Comparison of ENCODE assay signal across 27 mouse cellular contexts in genomic region chr5:124604296-124604695, GRCm38 (mm10). TPM values are rescaled to one million over a fixed set of nuclear protein-coding genes. Genes with fewer than 3 reads are reported as not detected.
DNase-seq lines count a peak whose midpoint lies in the region; ATAC-seq and TF ChIP-seq lines count a peak whose summit lies in the region.
"Had no signal": no experiment of that assay in that cellular context is flagged by ENCODE, and none has a peak within 500 bp of the region (broad histone marks: within the 10 kb centered on the region; RNA-seq: fewer than 3 reads in every experiment).

No protein-coding gene starts in this region.

- no peaks in the 10 kb centered on the region for H3K36me3 ChIP-seq in heart, adult 2 months (ENCODE audit: control insufficient read depth, insufficient read depth, low read length)
- H3K36me3 ChIP-seq in heart, embryonic 10.5 days, result peaks cover 6% of the 10 kb centered on the region; the same call in 1 of the 2 replicates
- H3K36me3 ChIP-seq in liver, adult 2 months (ENCODE audit: control insufficient read depth, insufficient read depth, low read length), result no peaks in the 10 kb centered on the region
- H3K36me3 ChIP-seq in MEL (ENCODE audit: control insufficient read depth in 1 of 2, insufficient read depth in 2 of 2, low read length in 2 of 2), result no peaks in the 10 kb centered on the region
- no peaks in the 10 kb centered on the region for H3K36me3 ChIP-seq in intestine, postnatal 0 days (ENCODE audit: control insufficient read depth, insufficient read depth)
- H3K36me3 ChIP-seq: stomach, embryonic 15.5 days had no signal

- no peaks in the 10 kb centered on the region for H3K9me3 ChIP-seq in heart, embryonic 10.5 days
- H3K9me3 ChIP-seq in MEL (replicated peaks; ENCODE audit: insufficient read depth, low read length), result no peaks in the 10 kb centered on the region
- no peaks in the 10 kb centered on the region for H3K9me3 ChIP-seq in intestine, postnatal 0 days (ENCODE audit: control insufficient read depth)
- H3K9me3 ChIP-seq: embryonic facial prominence, embryonic 13.5 days; forebrain, embryonic 10.5 days; forebrain, embryonic 15.5 days; hindbrain, embryonic 13.5 days; limb, embryonic 13.5 days; midbrain, embryonic 12.5 days; stomach, embryonic 15.5 days had no signal

- no peak for ATAC-seq in intestine, postnatal 0 days
- ATAC-seq: CD4-positive, CD25-positive, alpha-beta regulatory T cell, adult 4 months; forebrain, embryonic 15.5 days; lung, postnatal 0 days had no signal

- TF ChIP-seq RAD21 in MEL (IDR thresholded peaks at IDR 0.05; ENCODE audit: low read depth, low read length), result no peak

- TF ChIP-seq EP300 in heart, adult 2 months (IDR thresholded peaks at IDR 0.05; ENCODE audit: insufficient read depth, low read depth, low read length), result 0 out of 2 replicates have a peak, but pooled peaks have one; percentile 39
- no peak for TF ChIP-seq EP300 in MEL (IDR thresholded peaks at IDR 0.05; ENCODE audit: low read depth in 1 of 2, low read length in 2 of 2)

- peak; percentile 33; the same call in 1 of the 2 replicates for TF ChIP-seq CTCF in heart, adult 2 months (IDR thresholded peaks at IDR 0.05)
- 0 out of 2 replicates have a peak, but pooled peaks have one; percentile 4 for TF ChIP-seq CTCF in liver, adult 2 months (IDR thresholded peaks at IDR 0.05; ENCODE audit: low read depth, low read length)
- TF ChIP-seq CTCF in MEL (IDR thresholded peaks at IDR 0.05 in 2 of 3, conservative IDR thresholded peaks at IDR 0.05 in 1 of 3; ENCODE audit: control insufficient read depth in 1 of 3, insufficient read depth in 1 of 3, low read depth in 2 of 3, low read length in 3 of 3, poor library complexity in 1 of 3, severe bottlenecking in 1 of 3), result peak in 1 of 3 experiments; percentile 21; a peak in 1 of 6 replicates
- 0 out of 2 replicates have a peak, but pooled peaks have one; percentile 11 for TF ChIP-seq CTCF in intestine, postnatal 0 days (IDR thresholded peaks at IDR 0.05; ENCODE audit: low read depth)

- TF ChIP-seq POLR2A in heart, adult 2 months (IDR thresholded peaks at IDR 0.05; ENCODE audit: insufficient read depth, low read depth, low read length), result no peak
- TF ChIP-seq POLR2A in liver, adult 2 months (IDR thresholded peaks at IDR 0.05; ENCODE audit: extremely low read depth, insufficient read depth, low read length), result no peak
- no peak for TF ChIP-seq POLR2A in MEL (IDR thresholded peaks at IDR 0.05; ENCODE audit: control insufficient read depth in 1 of 2, insufficient read depth in 1 of 2, low read depth in 1 of 2, low read length in 2 of 2, poor library complexity in 1 of 2)

- H3K27ac ChIP-seq in heart, adult 2 months, result no peak overlapping the region
- H3K27ac ChIP-seq in heart, embryonic 10.5 days, result no peak overlapping the region
- no peak overlapping the region; the same call in 1 of the 2 replicates for H3K27ac ChIP-seq in liver, adult 2 months (replicated peaks; ENCODE audit: insufficient read depth, low read depth, low read length)
- H3K27ac ChIP-seq in MEL (ENCODE audit: control insufficient read depth, low read depth, low read length), result no peak overlapping the region
- no peak overlapping the region for H3K27ac ChIP-seq in intestine, postnatal 0 days (ENCODE audit: low read depth, low read length)
- H3K27ac ChIP-seq: embryonic facial prominence, embryonic 13.5 days; forebrain, embryonic 10.5 days; forebrain, embryonic 15.5 days; hindbrain, embryonic 13.5 days; layer of hippocampus, adult 2 months; limb, embryonic 13.5 days; midbrain, embryonic 12.5 days; stomach, embryonic 15.5 days had no signal

- H3K79me2 ChIP-seq in heart, adult 2 months (replicated peaks; ENCODE audit: control insufficient read depth, insufficient read depth, low read length), result no peaks in the 10 kb centered on the region
- H3K79me2 ChIP-seq in liver, adult 2 months (ENCODE audit: control insufficient read depth, insufficient read depth, low read length), result no peaks in the 10 kb centered on the region
- H3K79me2 ChIP-seq in MEL (ENCODE audit: control insufficient read depth, insufficient read depth, low read length, poor library complexity), result no peaks in the 10 kb centered on the region

- no peak overlapping the region for H3K4me2 ChIP-seq in intestine, postnatal 0 days (replicated peaks; ENCODE audit: low read depth)
- H3K4me2 ChIP-seq: embryonic facial prominence, embryonic 13.5 days; forebrain, embryonic 15.5 days; hindbrain, embryonic 13.5 days; limb, embryonic 13.5 days; midbrain, embryonic 12.5 days; stomach, embryonic 15.5 days had no signal

- H3K4me1 ChIP-seq in heart, adult 2 months (ENCODE audit: control insufficient read depth, insufficient read depth, low read length), result no peaks in the 10 kb centered on the region
- H3K4me1 ChIP-seq in heart, embryonic 10.5 days, result peaks cover 9% of the 10 kb centered on the region; the same call in 1 of the 2 replicates
- H3K4me1 ChIP-seq in liver, adult 2 months (ENCODE audit: control insufficient read depth, insufficient read depth, low read length), result 0 out of 2 replicates have a peak, but pooled peaks cover 4% of the 10 kb centered on the region
- no peaks in the 10 kb centered on the region for H3K4me1 ChIP-seq in MEL (ENCODE audit: control insufficient read depth in 1 of 2, insufficient read depth in 2 of 2, low read length in 2 of 2)
- peaks cover under 1% of the 10 kb centered on the region; the same call in 1 of the 2 replicates for H3K4me1 ChIP-seq in intestine, postnatal 0 days (replicated peaks; ENCODE audit: control insufficient read depth, insufficient read depth, low read length)

- 76% methylated on average over 4 of the region's 4 CpGs for WGBS in heart, adult 2 months
- WGBS in heart, embryonic 10.5 days, result 77% methylated on average over 4 of the region's 4 CpGs
- 44% methylated on average over 4 of the region's 4 CpGs for WGBS in liver, adult 2 months
- WGBS in intestine, postnatal 0 days, result 90% methylated on average over 4 of the region's 4 CpGs

- DNase-seq in heart, adult 2 months, result peak in 1 of 2 experiments; percentile 24
- DNase-seq in heart, embryonic 10.5 days (ENCODE audit: low spot score), result no peak
- peak; percentile 80 for DNase-seq in liver, adult 2 months (ENCODE audit: extremely low read depth, low read depth, low spot score)
- DNase-seq in liver (no peak), MEL (ENCODE audit: low read depth, low spot score) (no peak)
- DNase-seq in layer of hippocampus, postnatal 10 days (ENCODE audit: low spot score in 2 of 2), result no peak
- DNase-seq: adrenal gland, postnatal 10 days; cerebellum, adult 11 months; cerebellum, adult 9-10 months; gastrocnemius, postnatal 25 days; kidney, adult 2 months; kidney, postnatal 36 days; lung, adult 18-20 months; lung, postnatal 4 days had no signal

- H3K9ac ChIP-seq in heart, adult 2 months (ENCODE audit: low read depth, low read length), result no peak overlapping the region
- H3K9ac ChIP-seq in liver, adult 2 months (ENCODE audit: low read depth, low read length), result no peak overlapping the region
- no peak overlapping the region for H3K9ac ChIP-seq in MEL (ENCODE audit: control insufficient read depth, low read depth, low read length, poor library complexity, severe bottlenecking)
- H3K9ac ChIP-seq in intestine, postnatal 0 days (ENCODE audit: low read depth, low read length), result no peak overlapping the region
- H3K9ac ChIP-seq: embryonic facial prominence, embryonic 13.5 days; forebrain, embryonic 15.5 days; hindbrain, embryonic 13.5 days; limb, embryonic 13.5 days; midbrain, embryonic 12.5 days; stomach, embryonic 15.5 days had no signal

- no peak overlapping the region for H3K4me3 ChIP-seq in heart, adult 2 months
- H3K4me3 ChIP-seq in heart, embryonic 10.5 days, result no peak overlapping the region
- no peak overlapping the region for H3K4me3 ChIP-seq in liver, adult 2 months (ENCODE audit: insufficient read depth, low read depth, low read length)
- H3K4me3 ChIP-seq in MEL (ENCODE audit: control insufficient read depth in 1 of 2, insufficient read depth in 1 of 2, low read depth in 2 of 2, low read length in 2 of 2), result no peak overlapping the region
- no peak overlapping the region for H3K4me3 ChIP-seq in intestine, postnatal 0 days (ENCODE audit: low read depth, low read length)
- H3K4me3 ChIP-seq: embryonic facial prominence, embryonic 13.5 days; forebrain, embryonic 10.5 days; forebrain, embryonic 15.5 days; hindbrain, embryonic 13.5 days; layer of hippocampus, adult 2 months; limb, embryonic 13.5 days; megakaryocyte, embryonic 14.5 days; midbrain, embryonic 12.5 days; myocyte; stomach, embryonic 15.5 days had no signal

- no peaks in the 10 kb centered on the region for H3K27me3 ChIP-seq in heart, adult 2 months (ENCODE audit: control insufficient read depth, insufficient read depth, low read length)
- H3K27me3 ChIP-seq in heart, embryonic 10.5 days (ENCODE audit: insufficient read depth, poor library complexity, severe bottlenecking), result no peaks in the 10 kb centered on the region
- no peaks in the 10 kb centered on the region for H3K27me3 ChIP-seq in liver, adult 2 months (ENCODE audit: control insufficient read depth, insufficient read depth, low read length)
- H3K27me3 ChIP-seq in MEL (ENCODE audit: control insufficient read depth in 1 of 2, insufficient read depth in 2 of 2, low read length in 2 of 2), result no peaks in the 10 kb centered on the region
- no peaks in the 10 kb centered on the region for H3K27me3 ChIP-seq in intestine, postnatal 0 days (replicated peaks; ENCODE audit: control insufficient read depth, insufficient read depth, low read length)
- H3K27me3 ChIP-seq: embryonic facial prominence, embryonic 13.5 days; forebrain, embryonic 15.5 days; hindbrain, embryonic 13.5 days; limb, embryonic 13.5 days; midbrain, embryonic 12.5 days; stomach, embryonic 15.5 days had no signal

- intact Hi-C loops in heart, adult 2 months (cut with DNase I), result loop anchor here (5.0 kb wide), 1 partner anchor 263 kb away; no protein-coding TSS in a partner anchor

RNA-seq across cellular contexts. Expression of gene Atp6v0a2, which starts 24.1 kb away (rescaled TPM):
- 10 to 100 TPM; 53.4 to 55.2 TPM for total RNA-seq in heart, adult 2 months (2021)
- polyA plus RNA-seq in heart, adult 2 months (2012; rRNA removed), result 28.7 and 47.7 TPM in 2 replicates
- polyA plus RNA-seq in heart, embryonic 10.5 days (2016; fragmentation: Nextera tagmentation; extraction: Ambion mirVana), result 40.0 and 43.6 TPM in 2 replicates
- total RNA-seq in liver, adult 2 months (2014; rRNA removed), result 10.8 and 11.7 TPM in 2 replicates
- polyA plus RNA-seq in liver, adult 2 months (2012; rRNA removed), result 16.4 and 18.0 TPM in 2 replicates
- total RNA-seq in MEL (2012; rRNA removed), result 22.3 and 31.0 TPM in 2 replicates
- 10 to 100 TPM in 1 of 2 experiments, not detected in 1; 30.0 TPM for polyA plus RNA-seq in MEL (2012; ENCODE audit: insufficient read depth in 1 of 2, insufficient read length in 2 of 2, low read depth in 1 of 2, low replicate concordance in 2 of 2, missing spikeins in 1 of 2)
- polyA plus RNA-seq in intestine, postnatal 0 days (2015; fragmentation: Nextera tagmentation; extraction: Ambion mirVana), result 57.5 and 58.5 TPM in 2 replicates
- 10 to 100 TPM; 46.7 to 51.6 TPM for total RNA-seq in layer of hippocampus, postnatal 10 days (2021)

RNA-seq across cellular contexts. Expression of gene Gtf2h3, which starts 25.4 kb away (rescaled TPM):
- total RNA-seq in heart, adult 2 months (2021), result 10 to 100 TPM; 19.4 to 20.4 TPM
- 29.0 and 39.2 TPM in 2 replicates for polyA plus RNA-seq in heart, adult 2 months (2012; rRNA removed)
- 48.7 and 69.2 TPM in 2 replicates for polyA plus RNA-seq in heart, embryonic 10.5 days (2016; fragmentation: Nextera tagmentation; extraction: Ambion mirVana)
- total RNA-seq in liver, adult 2 months (2014; rRNA removed), result 11.9 and 12.2 TPM in 2 replicates
- 21.2 and 23.9 TPM in 2 replicates for polyA plus RNA-seq in liver, adult 2 months (2012; rRNA removed)
- 88.2 and 116 TPM in 2 replicates for total RNA-seq in MEL (2012; rRNA removed)
- polyA plus RNA-seq in MEL (2012; ENCODE audit: insufficient read depth in 1 of 2, insufficient read length in 2 of 2, low read depth in 1 of 2, low replicate concordance in 2 of 2, missing spikeins in 1 of 2), result 10 to 100 TPM in 1 of 2 experiments, not detected in 1; 86.1 TPM
- 15.9 and 17.3 TPM in 2 replicates for polyA plus RNA-seq in intestine, postnatal 0 days (2015; fragmentation: Nextera tagmentation; extraction: Ambion mirVana)
- 10 to 100 TPM; 29.0 to 31.0 TPM for total RNA-seq in layer of hippocampus, postnatal 10 days (2021)

RNA-seq across cellular contexts. Expression of gene Eif2b1, which starts 25.4 kb away (rescaled TPM):
- 10 to 100 TPM; 23.5 to 27.6 TPM for total RNA-seq in heart, adult 2 months (2021)
- polyA plus RNA-seq in heart, adult 2 months (2012; rRNA removed), result 18.4 and 24.7 TPM in 2 replicates
- 73.6 and 88.1 TPM in 2 replicates for polyA plus RNA-seq in heart, embryonic 10.5 days (2016; fragmentation: Nextera tagmentation; extraction: Ambion mirVana)
- total RNA-seq in liver, adult 2 months (2014; rRNA removed), result 10.5 and 13.0 TPM in 2 replicates
- 12.0 and 13.2 TPM in 2 replicates for polyA plus RNA-seq in liver, adult 2 months (2012; rRNA removed)
- total RNA-seq in MEL (2012; rRNA removed), result 96.6 and 119 TPM in 2 replicates
- polyA plus RNA-seq in MEL (2012; ENCODE audit: insufficient read depth in 1 of 2, insufficient read length in 2 of 2, low read depth in 1 of 2, low replicate concordance in 2 of 2, missing spikeins in 1 of 2), result 100 to 1,000 TPM; 126 to 599 TPM
- 37.3 and 39.0 TPM in 2 replicates for polyA plus RNA-seq in intestine, postnatal 0 days (2015; fragmentation: Nextera tagmentation; extraction: Ambion mirVana)
- total RNA-seq in layer of hippocampus, postnatal 10 days (2021), result 10 to 100 TPM; 42.4 to 49.1 TPM

RNA-seq across cellular contexts. Expression of gene Ddx55, which starts 51.6 kb away (rescaled TPM):
- total RNA-seq in heart, adult 2 months (2021), result 1 to 10 TPM; 6.2 to 7.5 TPM
- polyA plus RNA-seq in heart, adult 2 months (2012; rRNA removed), result 5.3 and 7.7 TPM in 2 replicates
- 11.4 and 13.0 TPM in 2 replicates for polyA plus RNA-seq in heart, embryonic 10.5 days (2016; fragmentation: Nextera tagmentation; extraction: Ambion mirVana)
- total RNA-seq in liver, adult 2 months (2014; rRNA removed), result 3.0 and 3.8 TPM in 2 replicates
- polyA plus RNA-seq in liver, adult 2 months (2012; rRNA removed), result 3.5 and 6.3 TPM in 2 replicates
- 29.1 and 33.8 TPM in 2 replicates for total RNA-seq in MEL (2012; rRNA removed)
- 10 to 100 TPM in 1 of 2 experiments, not detected in 1; 43.2 TPM for polyA plus RNA-seq in MEL (2012; ENCODE audit: insufficient read depth in 1 of 2, insufficient read length in 2 of 2, low read depth in 1 of 2, low replicate concordance in 2 of 2, missing spikeins in 1 of 2)
- polyA plus RNA-seq in intestine, postnatal 0 days (2015; fragmentation: Nextera tagmentation; extraction: Ambion mirVana), result 6.3 and 10.0 TPM in 2 replicates
- total RNA-seq in layer of hippocampus, postnatal 10 days (2021), result 10 to 100 TPM; 26.4 to 30.2 TPM
